ENCODE assay signal across 27 mouse cellular contexts in the genomic region with DNA sequence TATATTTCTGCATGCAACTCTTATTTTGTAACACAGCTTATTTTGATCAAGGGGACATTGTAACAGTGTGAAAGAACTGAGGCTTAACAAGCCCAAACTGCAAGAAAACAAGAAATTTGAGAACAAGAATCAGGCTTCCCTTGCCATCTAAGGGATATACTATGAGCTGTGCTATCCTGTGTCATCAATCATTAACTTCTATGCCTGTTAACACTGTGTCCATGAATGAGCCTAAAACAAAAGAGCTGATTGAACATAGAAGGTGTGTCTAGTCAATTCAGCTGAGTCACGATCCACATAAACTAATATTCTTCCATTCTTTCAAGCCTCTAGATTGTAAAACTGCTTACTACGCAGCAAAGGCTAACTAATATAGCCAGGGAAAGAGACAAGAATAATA.
"Had no signal": no experiment of that assay in that cellular context is flagged by ENCODE, and none has a peak within 500 bp of the region (broad histone marks: within the 10 kb centered on the region; RNA-seq: fewer than 3 reads in every experiment).

No protein-coding gene starts in this region.

- DNase-seq: forebrain, postnatal 0 days; gastrocnemius, adult 2 months; gastrocnemius, postnatal 10 days; gastrocnemius, postnatal 25 days; heart, adult 18-20 months; heart, postnatal 10 days; heart, postnatal 4 days; kidney, adult 18-20 months; kidney, adult 8-10 months; kidney, postnatal 25 days; kidney, postnatal 4 days; layer of hippocampus, adult 9-11 months; layer of hippocampus, postnatal 36 days; left cerebral cortex, postnatal 4 days; liver, embryonic 13.5 days; liver, postnatal 0 days had no signal

- H3K27me3 ChIP-seq: forebrain, embryonic 15.5 days; heart, embryonic 12.5 days; hindbrain, embryonic 13.5 days; hindbrain, embryonic 15.5 days; limb, embryonic 13.5 days; limb, embryonic 15.5 days; liver, embryonic 13.5 days; liver, embryonic 15.5 days had no signal

- ATAC-seq: forebrain, embryonic 15.5 days; forebrain, postnatal 0 days; inflammation-experienced regulatory T-cells, adult 6 months; liver, postnatal 0 days had no signal

- H3K36me3 ChIP-seq: forebrain, embryonic 15.5 days; heart, embryonic 10.5 days; heart, embryonic 12.5 days; hindbrain, embryonic 10.5 days; hindbrain, embryonic 13.5 days; hindbrain, embryonic 15.5 days; limb, embryonic 13.5 days; limb, embryonic 15.5 days; liver, embryonic 13.5 days; liver, embryonic 15.5 days had no signal

- H3K9me3 ChIP-seq: forebrain, embryonic 15.5 days; heart, embryonic 10.5 days; hindbrain, embryonic 10.5 days; hindbrain, embryonic 13.5 days; limb, embryonic 15.5 days; liver, embryonic 13.5 days; liver, embryonic 15.5 days had no signal

- H3K4me3 ChIP-seq: forebrain, embryonic 15.5 days; gastrocnemius, adult 2 months; heart, embryonic 10.5 days; heart, embryonic 12.5 days; hindbrain, embryonic 10.5 days; hindbrain, embryonic 13.5 days; hindbrain, embryonic 15.5 days; limb, embryonic 13.5 days; limb, embryonic 15.5 days; liver, embryonic 13.5 days; liver, embryonic 15.5 days had no signal

- H3K9ac ChIP-seq: forebrain, embryonic 15.5 days; forebrain, postnatal 0 days; heart, embryonic 12.5 days; hindbrain, embryonic 13.5 days; hindbrain, embryonic 15.5 days; limb, embryonic 13.5 days; limb, embryonic 15.5 days; liver, embryonic 13.5 days; liver, embryonic 15.5 days; liver, postnatal 0 days had no signal

- H3K4me1 ChIP-seq: heart, embryonic 10.5 days; heart, embryonic 12.5 days; limb, embryonic 15.5 days; liver, embryonic 13.5 days; liver, embryonic 15.5 days had no signal

- H3K27ac ChIP-seq: forebrain, embryonic 15.5 days; gastrocnemius, adult 2 months; heart, embryonic 10.5 days; hindbrain, embryonic 10.5 days; hindbrain, embryonic 13.5 days; hindbrain, embryonic 15.5 days; limb, embryonic 13.5 days; limb, embryonic 15.5 days; liver, embryonic 13.5 days; liver, embryonic 15.5 days had no signal

- H3K4me2 ChIP-seq: forebrain, embryonic 15.5 days; heart, embryonic 12.5 days; hindbrain, embryonic 13.5 days; hindbrain, embryonic 15.5 days; limb, embryonic 13.5 days; limb, embryonic 15.5 days; liver, embryonic 11.5 days; liver, embryonic 13.5 days; liver, embryonic 15.5 days had no signal
